Mouse (Mus musculus) G1E-ER4 (cell line): ENCODE results near the gene Pon2. TPM values are rescaled to one million over a fixed set of nuclear protein-coding genes. Genes with fewer than 3 reads are reported as not detected.

Experiments used
- GATA1 ChIP-seq: IDR thresholded peaks from one replicate; pipeline ENCODE4 v1.8.0; 2012; ENCODE audit warnings: low read length, inconsistent platforms
- polyA plus RNA-seq: library from polyadenylated mRNA; stranded (reverse); fragments of >175 nt; gene quantifications from 2 replicates; pipeline ENCODE4 v1.2.3, GENCODE M21; 2012

The Pon2 gene
- polyA plus RNA-seq, 1 experiment, result 47.8 TPM

- no peak for TF ChIP-seq GATA1
Measured at GRCm38 (mm10) chr6:5245926-5246325, 52.3 kb downstream of the Pon2 start.

DNA sequence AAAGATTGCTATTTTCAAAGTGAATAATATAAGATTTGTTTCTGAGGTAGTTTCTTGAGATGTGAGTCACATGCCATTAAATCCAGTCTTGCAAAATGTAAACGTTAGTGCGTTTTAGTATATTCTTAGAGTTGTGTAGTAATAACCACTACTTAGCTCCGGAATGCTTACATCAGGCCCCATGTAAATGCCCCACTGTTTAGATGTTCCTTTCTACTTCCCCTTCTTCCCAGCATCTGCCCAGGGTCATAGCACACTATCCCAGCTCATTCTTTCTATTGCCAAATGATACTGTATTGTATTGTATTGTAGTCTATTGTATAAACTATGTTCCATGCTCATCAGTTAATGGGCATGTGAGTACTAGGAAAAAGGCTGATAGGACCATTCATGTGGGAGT is 59.5 kb downstream of the Pon2 start:
- TF ChIP-seq GATA1, result no peak

- no peak for TF ChIP-seq GATA1
Measured at GRCm38 (mm10) chr6:5237510-5237909, 60.7 kb downstream of the Pon2 start.

GRCm38 (mm10) chr6:5236843-5237371 is 61.3 kb downstream of the Pon2 start:
- peak; percentile 29 for TF ChIP-seq GATA1

GRCm38 (mm10) chr6:5234563-5234962 is 63.7 kb downstream of the Pon2 start:
- no peak for TF ChIP-seq GATA1

- TF ChIP-seq GATA1, result no peak
Measured at GRCm38 (mm10) chr6:5233812-5234211, 64.4 kb downstream of the Pon2 start.

- no peak for TF ChIP-seq GATA1
Measured at GRCm38 (mm10) chr6:5232022-5232421, 66.2 kb downstream of the Pon2 start.

GRCm38 (mm10) chr6:5230261-5230660 is 68.0 kb downstream of the Pon2 start:
- no peak for TF ChIP-seq GATA1

DNA sequence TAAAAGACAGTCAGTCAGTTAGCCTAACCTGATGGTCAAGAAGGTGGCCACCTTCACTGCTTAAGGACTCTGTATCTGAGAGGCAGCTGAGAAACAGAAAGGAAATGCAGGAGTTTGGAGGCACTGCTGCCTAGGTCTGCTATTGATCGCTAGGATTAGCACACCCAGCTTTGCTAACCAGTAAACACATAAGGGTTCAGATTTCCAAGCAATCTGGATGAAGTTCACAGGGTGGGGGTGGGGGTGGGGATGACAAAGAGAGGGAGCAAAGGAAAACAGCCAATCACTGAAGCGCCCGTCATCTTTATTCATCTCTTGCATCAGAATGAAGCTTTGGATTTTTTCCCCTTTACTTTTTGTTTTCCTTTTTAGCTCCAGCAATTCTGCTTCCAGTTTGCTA is 76.2 kb downstream of the Pon2 start:
- no peak for TF ChIP-seq GATA1

DNA sequence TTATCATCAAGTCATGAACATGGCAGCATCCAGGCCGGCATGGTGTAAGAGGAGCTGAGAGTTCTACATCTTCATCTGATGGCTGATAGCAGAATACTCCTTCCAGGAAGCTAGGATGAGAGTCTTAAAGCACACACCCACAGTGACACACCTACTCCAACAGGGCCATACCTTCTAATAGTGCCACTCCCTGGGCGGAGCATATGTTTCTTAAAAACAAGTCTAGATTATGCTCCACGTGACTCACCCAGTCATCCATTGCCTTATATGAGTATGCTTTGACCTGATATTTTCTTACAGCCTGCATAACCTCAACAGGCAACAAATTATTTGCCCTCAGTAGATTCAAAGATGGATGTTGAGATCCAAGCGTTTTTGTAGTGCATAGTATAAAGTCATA is 80.1 kb downstream of the Pon2 start:
- TF ChIP-seq GATA1, result no peak

Other genes starting within 250 kb of the Pon2 start
- gene Pon1, start 104.5 kb downstream of the Pon2 start, polyA plus RNA-seq, result not detected in 2 replicates
- gene Pon3, start 42.2 kb downstream of the Pon2 start, polyA plus RNA-seq, result 0.97 and 1.6 TPM in 2 replicates
- gene Asb4, start 84.9 kb upstream of the Pon2 start, polyA plus RNA-seq, result not detected in 2 replicates
- gene Pdk4, start 197.9 kb upstream of the Pon2 start, polyA plus RNA-seq, result not detected in 2 replicates